Mouse (Mus musculus): ENCODE measurements at regions not wholly inside any gene's neighbourhood (a gene's known extent, or its start where the extent isn't known, plus 50 kb on each side); places are given as distances from the start of the nearest gene placed in this dataset.
A peak's percentile ranks its signal among the peaks of the same experiment; 100 is the strongest.

DNA sequence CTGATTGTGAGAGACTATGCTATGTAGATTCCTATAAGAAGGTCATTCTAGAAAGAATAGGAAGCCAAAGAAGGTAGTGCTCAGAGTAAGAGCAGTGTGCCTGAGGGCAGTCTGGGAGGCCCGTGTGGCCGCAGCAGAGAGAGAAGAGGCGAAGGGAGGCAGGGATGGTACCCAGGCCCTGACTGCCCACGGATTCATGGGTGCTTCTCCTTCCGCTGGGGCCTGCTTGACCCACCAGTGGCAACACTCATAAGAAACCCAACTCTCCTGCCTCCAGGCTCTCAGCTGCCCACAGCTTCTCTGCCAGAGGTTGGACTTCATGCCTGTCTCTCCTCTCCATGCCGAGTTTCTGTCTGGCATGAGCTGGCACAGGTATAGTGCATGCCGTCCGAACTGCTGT, 60.6 kb upstream of the Twist2 start:
- no peak for DNase-seq

DNA sequence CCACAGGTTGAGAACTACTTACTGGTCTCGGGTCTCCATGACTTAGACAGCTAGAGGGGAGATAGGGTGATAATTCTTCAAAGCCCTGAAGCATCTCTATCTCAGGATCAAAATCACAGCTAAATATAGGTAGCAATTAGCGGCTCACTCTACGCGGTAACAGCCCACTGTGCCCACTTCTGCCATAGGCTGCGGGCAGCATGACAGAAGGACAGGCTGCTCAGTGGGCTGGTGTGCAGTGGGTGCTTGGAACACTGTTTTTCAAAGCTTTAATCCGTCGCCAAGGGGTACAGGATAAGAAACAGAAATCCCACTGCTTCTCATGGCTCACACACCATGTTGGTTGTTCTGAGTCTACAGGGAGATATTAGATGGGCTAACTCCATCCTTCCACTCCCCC, 59.2 kb upstream of the Twist2 start:
- no peak for DNase-seq

DNA sequence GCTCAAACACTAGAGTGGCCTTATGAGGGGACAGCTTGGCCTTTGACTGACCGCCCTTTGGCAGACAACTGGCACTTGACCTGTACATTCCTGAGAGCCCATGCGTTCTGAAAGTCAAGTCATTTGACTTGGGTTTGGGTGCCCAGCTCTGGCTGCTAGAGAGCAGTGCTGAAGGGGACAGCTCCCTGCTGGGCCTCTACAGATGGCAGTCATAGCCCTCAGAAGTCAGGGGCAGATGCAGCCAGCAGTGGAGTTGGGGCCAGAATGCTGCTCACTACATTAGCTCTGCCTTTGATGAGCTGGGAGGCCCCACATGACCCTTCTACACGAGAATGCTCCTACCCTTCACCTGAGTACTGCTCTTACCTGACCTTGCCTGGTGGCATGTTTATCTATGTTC, 58.3 kb upstream of the Twist2 start:
- peak; percentile 28 to 42 for DNase-seq

DNA sequence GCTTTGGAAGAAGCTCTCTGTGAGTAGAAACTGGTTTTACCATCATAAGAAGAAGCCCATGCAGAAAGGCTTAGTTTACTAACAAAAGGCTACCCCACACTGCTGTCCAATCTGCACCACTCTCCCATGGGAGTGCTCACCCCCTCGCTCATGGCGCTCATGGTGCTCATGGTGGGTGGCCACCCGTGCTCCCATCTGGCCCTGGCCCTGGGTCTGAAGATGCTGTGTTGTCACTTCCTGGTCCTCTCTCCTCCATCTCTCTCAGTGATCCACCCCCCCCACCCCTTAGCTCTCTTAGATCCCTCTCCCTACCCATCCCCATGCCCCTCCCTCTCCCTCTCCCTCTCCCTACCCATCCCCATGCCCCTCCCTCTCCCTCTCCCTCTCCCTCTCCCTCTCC, 57.2 kb upstream of the Twist2 start:
- no peak for DNase-seq

DNA sequence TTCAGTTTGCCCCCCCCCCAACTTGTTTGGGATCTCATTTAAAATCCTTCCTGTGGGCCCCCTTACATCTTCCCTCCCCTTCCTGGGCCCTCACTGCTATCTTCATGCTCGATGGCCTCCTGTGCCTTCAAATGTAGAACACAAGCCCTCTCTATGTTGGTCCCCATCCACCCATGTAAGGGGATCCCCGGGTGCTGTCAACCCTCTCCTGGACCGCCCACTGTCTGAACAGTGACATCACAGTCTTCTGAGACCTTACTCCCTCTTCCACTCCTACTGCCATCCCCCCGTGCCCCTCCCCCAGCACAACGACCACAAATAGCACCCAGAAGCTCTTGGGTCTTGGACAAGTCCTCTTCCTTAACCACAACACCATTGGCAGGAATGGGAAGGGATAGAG, 56.6 kb upstream of the Twist2 start:
- no peak for DNase-seq

DNA sequence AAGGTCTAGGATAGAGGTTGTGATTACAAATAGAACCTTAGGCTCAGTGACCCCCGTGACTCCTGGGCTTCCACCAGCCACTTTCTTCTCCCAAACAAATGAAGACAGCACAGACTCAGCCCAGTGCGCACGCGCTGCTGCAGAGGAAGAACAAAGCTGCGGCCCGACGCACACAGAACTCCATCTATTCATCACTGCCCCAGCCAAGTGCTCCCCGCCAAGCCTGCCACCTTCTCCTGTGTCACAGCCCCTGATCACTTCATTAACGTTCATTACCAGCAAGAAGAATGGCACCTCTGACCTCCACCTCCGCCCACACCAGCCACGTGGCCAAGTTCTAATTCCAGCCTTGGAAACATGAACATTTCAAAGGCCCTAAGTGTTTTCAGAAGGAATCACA, 53.7 kb upstream of the Twist2 start:
- no peak for DNase-seq

Data from adrenal gland, postnatal 36 days (tissue).